Mouse (Mus musculus): ENCODE measurements around the gene Tef. TPM values are rescaled to one million over a fixed set of nuclear protein-coding genes. Genes with fewer than 3 reads are reported as not detected.
A peak's percentile ranks its signal among the peaks of the same experiment; 100 is the strongest.

Gene Tef
- total and polyA plus RNA-seq, 3 experiments, result 28.1 to 75.8 (median 61.5) TPM

- peaks cover 2% of the 10 kb centered on the region for H3K36me3 ChIP-seq (replicated peaks)
- no peak for ATAC-seq (ENCODE audit: extremely low read depth, insufficient number of reproducible peaks, low FRiP score, poor library complexity, severe bottlenecking)
- H3K4me3 ChIP-seq (ENCODE audit: low read depth, low read length), result no peak overlapping the region; the same call in 1 of the 2 replicates
Observed at GRCm38 (mm10) chr15:81803425-81803951, 1.3 kb downstream of the Tef start.

GRCm38 (mm10) chr15:81804172-81804571 is 2.0 kb downstream of the Tef start:
- DNase-seq (ENCODE audit: low spot score) (no peak), ATAC-seq (ENCODE audit: extremely low read depth, insufficient number of reproducible peaks, low FRiP score, poor library complexity, severe bottlenecking) (no peak)
- Histone ChIP-seq H3K9me3 (replicated peaks) (no peaks in the 10 kb centered on the region), H3K27me3 (ENCODE audit: insufficient read depth, low read length) (no peaks in the 10 kb centered on the region), H3K4me3 (ENCODE audit: low read depth, low read length) (no peak overlapping the region), H3K4me1 (ENCODE audit: insufficient read depth, low read depth, low read length) (peaks cover 47% of the 10 kb centered on the region), H3K36me3 (replicated peaks) (no peaks in the 10 kb centered on the region)
- no peak for TF ChIP-seq GATA1 (IDR thresholded peaks at IDR 0.05; ENCODE audit: borderline replicate concordance, low read length)

More at GRCm38 (mm10) chr15:81803425-81803951, 1.3 kb downstream of the Tef start:
- H3K27me3 ChIP-seq (ENCODE audit: insufficient read depth, low read length), result no peaks in the 10 kb centered on the region
- DNase-seq (ENCODE audit: low spot score), result no peak
- peaks cover 43% of the 10 kb centered on the region for H3K4me1 ChIP-seq (ENCODE audit: insufficient read depth, low read depth, low read length)
- H3K9me3 ChIP-seq (replicated peaks), result no peaks in the 10 kb centered on the region
- TF ChIP-seq TAL1 (conservative IDR thresholded peaks at IDR 0.05; ENCODE audit: low read depth, low read length), result peak; percentile 39; the same call in 1 of the 2 replicates
- no peak for TF ChIP-seq GATA2 (IDR thresholded peaks at IDR 0.05; ENCODE audit: borderline replicate concordance, low read depth, low read length)

- no peaks in the 10 kb centered on the region for H3K9me3 ChIP-seq (replicated peaks)
- no peak overlapping the region for H3K4me3 ChIP-seq (ENCODE audit: low read depth, low read length)
- DNase-seq (ENCODE audit: low spot score) (no peak), ATAC-seq (ENCODE audit: extremely low read depth, insufficient number of reproducible peaks, low FRiP score, poor library complexity, severe bottlenecking) (no peak)
- peaks cover 49% of the 10 kb centered on the region for H3K4me1 ChIP-seq (ENCODE audit: insufficient read depth, low read depth, low read length)
- H3K36me3 ChIP-seq (replicated peaks), result no peaks in the 10 kb centered on the region
- H3K27me3 ChIP-seq (ENCODE audit: insufficient read depth, low read length), result no peaks in the 10 kb centered on the region
- no peak for TF ChIP-seq GATA2 (IDR thresholded peaks at IDR 0.05; ENCODE audit: borderline replicate concordance, low read depth, low read length)
- TF ChIP-seq POLR2AphosphoS5 (IDR thresholded peaks at IDR 0.05; ENCODE audit: insufficient replicate concordance, low read depth, low read length), result no peak
- TF ChIP-seq GATA1 (IDR thresholded peaks at IDR 0.05; ENCODE audit: borderline replicate concordance, low read length), result no peak
- no peak for TF ChIP-seq TAL1 (conservative IDR thresholded peaks at IDR 0.05; ENCODE audit: low read depth, low read length)
- TF ChIP-seq CTCF (IDR thresholded peaks at IDR 0.05; ENCODE audit: low read depth, low read length), result no peak
Observed at GRCm38 (mm10) chr15:81804883-81805282, 2.7 kb downstream of the Tef start.

GRCm38 (mm10) chr15:81805624-81806023 is 3.4 kb downstream of the Tef start:
- TF ChIP-seq GATA2 (IDR thresholded peaks at IDR 0.05; ENCODE audit: borderline replicate concordance, low read depth, low read length) (no peak), TAL1 (conservative IDR thresholded peaks at IDR 0.05; ENCODE audit: low read depth, low read length) (no peak), CTCF (IDR thresholded peaks at IDR 0.05; ENCODE audit: low read depth, low read length) (no peak), POLR2AphosphoS5 (IDR thresholded peaks at IDR 0.05; ENCODE audit: insufficient replicate concordance, low read depth, low read length) (no peak), GATA1 (IDR thresholded peaks at IDR 0.05; ENCODE audit: borderline replicate concordance, low read length) (no peak)
- Histone ChIP-seq H3K4me1 (ENCODE audit: insufficient read depth, low read depth, low read length) (peaks cover 56% of the 10 kb centered on the region), H3K9me3 (replicated peaks) (no peaks in the 10 kb centered on the region), H3K27me3 (ENCODE audit: insufficient read depth, low read length) (no peaks in the 10 kb centered on the region), H3K36me3 (replicated peaks) (no peaks in the 10 kb centered on the region), H3K4me3 (ENCODE audit: low read depth, low read length) (no peak overlapping the region)
- ATAC-seq (ENCODE audit: extremely low read depth, insufficient number of reproducible peaks, low FRiP score, poor library complexity, severe bottlenecking), result no peak
- DNase-seq (ENCODE audit: low spot score), result no peak

- no peaks in the 10 kb centered on the region for H3K36me3 ChIP-seq (replicated peaks)
- TF ChIP-seq CTCF (IDR thresholded peaks at IDR 0.05; ENCODE audit: low read depth, low read length), result no peak
- no peak for TF ChIP-seq GATA1 (IDR thresholded peaks at IDR 0.05; ENCODE audit: borderline replicate concordance, low read length)
- no peak for TF ChIP-seq GATA2 (IDR thresholded peaks at IDR 0.05; ENCODE audit: borderline replicate concordance, low read depth, low read length)
- no peak for TF ChIP-seq POLR2AphosphoS5 (IDR thresholded peaks at IDR 0.05; ENCODE audit: insufficient replicate concordance, low read depth, low read length)
- H3K4me1 ChIP-seq (ENCODE audit: insufficient read depth, low read depth, low read length), result peaks cover 52% of the 10 kb centered on the region
- DNase-seq (ENCODE audit: low spot score), result no peak
- no peak for ATAC-seq (ENCODE audit: extremely low read depth, insufficient number of reproducible peaks, low FRiP score, poor library complexity, severe bottlenecking)
- H3K4me3 ChIP-seq (ENCODE audit: low read depth, low read length), result no peak overlapping the region
- H3K9me3 ChIP-seq (replicated peaks), result no peaks in the 10 kb centered on the region
- no peaks in the 10 kb centered on the region for H3K27me3 ChIP-seq (ENCODE audit: insufficient read depth, low read length)
Observed at GRCm38 (mm10) chr15:81806621-81807404, 4.6 kb downstream of the Tef start.

GRCm38 (mm10) chr15:81808799-81809198 is 6.6 kb downstream of the Tef start:
- Histone ChIP-seq H3K36me3 (replicated peaks) (peaks cover 3% of the 10 kb centered on the region), H3K27me3 (ENCODE audit: insufficient read depth, low read length) (no peaks in the 10 kb centered on the region), H3K4me1 (ENCODE audit: insufficient read depth, low read depth, low read length) (peaks cover 48% of the 10 kb centered on the region), H3K4me3 (ENCODE audit: low read depth, low read length) (no peak overlapping the region), H3K9me3 (replicated peaks) (no peaks in the 10 kb centered on the region)
- TF ChIP-seq TAL1 (conservative IDR thresholded peaks at IDR 0.05; ENCODE audit: low read depth, low read length), result no peak
- TF ChIP-seq CTCF (IDR thresholded peaks at IDR 0.05; ENCODE audit: low read depth, low read length), result no peak
- no peak for TF ChIP-seq POLR2AphosphoS5 (IDR thresholded peaks at IDR 0.05; ENCODE audit: insufficient replicate concordance, low read depth, low read length)
- no peak for TF ChIP-seq GATA1 (IDR thresholded peaks at IDR 0.05; ENCODE audit: borderline replicate concordance, low read length)
- TF ChIP-seq GATA2 (IDR thresholded peaks at IDR 0.05; ENCODE audit: borderline replicate concordance, low read depth, low read length), result no peak
- no peak for DNase-seq (ENCODE audit: low spot score)
- no peak for ATAC-seq (ENCODE audit: extremely low read depth, insufficient number of reproducible peaks, low FRiP score, poor library complexity, severe bottlenecking)
